Mouse (Mus musculus) erythroblast, adult 5-6 weeks (primary cell): ENCODE measurements around the gene Tacc2. TPM values are rescaled to one million over a fixed set of nuclear protein-coding genes. Genes with fewer than 3 reads are reported as not detected.
A peak's percentile ranks its signal among the peaks of the same experiment; 100 is the strongest.
"Not testable (repeated sequence)": the region's sequence is repeated elsewhere in the genome, so short reads cannot be mapped to it uniquely, and the experiment has no call there.

Experiments
- ATAC-seq: replicated peaks from 2 replicates; pipeline ENCODE4 v1.8.0; 2016; ENCODE audit warnings: moderate number of reproducible peaks, mild to moderate bottlenecking, moderate TSS enrichment, inconsistent platforms; ENCODE audit not compliant: poor library complexity, low FRiP score, severe bottlenecking
- total RNA-seq, 2 experiments: library from RNA; stranded (forward) in 1 of 2; stranded (reverse) in 1 of 2; fragments of 150-400 nt in 1 of 2; fragments of 200-764, 138-1000 nt in 1 of 2; gene quantifications; 2 replicates each; pipeline versions ENCODE4 v1.2.3 to v1.2.4; 2015 to 2017; ENCODE audit warnings: low replicate concordance in 2 of 2

Tacc2 gene
- total RNA-seq, 2 experiments from 2014 or later = 0.19 to 2.5 TPM

- ATAC-seq = no peak
Observed at GRCm38 (mm10) chr7:130568783-130569436, 8.3 kb upstream of the Tacc2 start.

- no peak for ATAC-seq
Observed at GRCm38 (mm10) chr7:130570472-130570871, 6.8 kb upstream of the Tacc2 start.

- ATAC-seq = no peak
Observed at GRCm38 (mm10) chr7:130572821-130573220, 4.4 kb upstream of the Tacc2 start, which contains the start of gene Nsmce4a. Gene Nsmce4a (minus strand): TSS chr7:130573118.

DNA sequence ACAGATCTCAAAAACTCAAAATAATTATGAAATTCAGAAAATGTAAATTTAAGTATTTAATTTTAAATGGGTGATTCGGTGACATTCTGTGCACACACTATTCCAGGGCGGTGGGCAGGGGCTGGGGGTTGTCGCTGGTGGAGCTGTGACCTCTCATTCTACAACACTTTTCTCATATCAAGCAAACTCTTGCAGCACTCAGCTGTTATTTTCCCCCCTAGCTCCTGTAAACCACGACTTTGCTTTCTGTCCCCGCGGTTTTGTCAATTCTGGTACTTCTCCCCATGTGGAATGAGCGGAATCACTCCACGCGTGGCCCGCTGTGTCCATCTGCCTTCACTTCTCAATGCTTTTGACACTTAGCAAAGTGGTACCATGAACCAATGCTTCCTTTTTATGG is 3.5 kb upstream of the Tacc2 start:
- ATAC-seq = no peak

GRCm38 (mm10) chr7:130574211-130574991 is 2.8 kb upstream of the Tacc2 start:
- no peak for ATAC-seq

GRCm38 (mm10) chr7:130576981-130577380 is 257 bp upstream of the Tacc2 start:
- no peak for ATAC-seq

- ATAC-seq = no peak
Observed at GRCm38 (mm10) chr7:130578066-130578465, 828 bp downstream of the Tacc2 start.

- ATAC-seq = no peak
Observed at GRCm38 (mm10) chr7:130578607-130579006, 1.4 kb downstream of the Tacc2 start.

- no peak for ATAC-seq
Observed at GRCm38 (mm10) chr7:130586521-130587072, 9.4 kb downstream of the Tacc2 start.

- ATAC-seq = no peak
Observed at GRCm38 (mm10) chr7:130590081-130590828, 13.0 kb downstream of the Tacc2 start.

DNA sequence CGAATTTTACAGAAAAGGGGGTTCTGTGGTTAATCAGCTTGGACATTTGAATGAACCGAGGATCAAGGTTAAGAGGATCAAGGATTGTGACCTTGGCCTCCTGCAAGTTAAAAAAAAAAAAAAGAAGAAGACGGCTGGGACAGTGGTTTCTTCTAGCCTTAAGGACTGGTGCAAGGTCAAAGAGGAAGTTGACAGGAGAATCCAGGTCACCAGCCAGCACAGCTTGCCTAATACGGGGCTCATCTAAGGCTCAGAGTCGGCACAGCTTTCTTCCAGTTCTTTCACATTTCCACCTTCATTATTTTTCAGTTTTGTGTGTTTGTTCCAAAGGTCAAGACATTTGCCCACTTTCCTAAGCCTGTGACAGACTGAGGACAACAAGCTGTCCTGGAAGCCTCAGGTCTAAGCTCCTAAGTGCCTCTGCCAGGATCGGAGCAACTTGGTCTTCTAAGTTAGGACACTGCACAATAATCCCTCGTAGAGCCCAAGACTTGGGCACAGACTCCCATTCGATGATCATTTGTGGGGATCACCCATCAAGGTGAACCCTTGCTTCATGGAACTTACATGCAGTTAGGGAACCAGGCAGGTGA is 13.7 kb downstream of the Tacc2 start:
- ATAC-seq = no peak

GRCm38 (mm10) chr7:130592975-130593374 is 15.7 kb downstream of the Tacc2 start:
- not testable (repeated sequence) for ATAC-seq

- peak; percentile 58 for ATAC-seq
Observed at GRCm38 (mm10) chr7:130593375-130594239, 16.4 kb downstream of the Tacc2 start.

GRCm38 (mm10) chr7:130596079-130596855 is 19.0 kb downstream of the Tacc2 start:
- ATAC-seq = not testable (repeated sequence)

DNA sequence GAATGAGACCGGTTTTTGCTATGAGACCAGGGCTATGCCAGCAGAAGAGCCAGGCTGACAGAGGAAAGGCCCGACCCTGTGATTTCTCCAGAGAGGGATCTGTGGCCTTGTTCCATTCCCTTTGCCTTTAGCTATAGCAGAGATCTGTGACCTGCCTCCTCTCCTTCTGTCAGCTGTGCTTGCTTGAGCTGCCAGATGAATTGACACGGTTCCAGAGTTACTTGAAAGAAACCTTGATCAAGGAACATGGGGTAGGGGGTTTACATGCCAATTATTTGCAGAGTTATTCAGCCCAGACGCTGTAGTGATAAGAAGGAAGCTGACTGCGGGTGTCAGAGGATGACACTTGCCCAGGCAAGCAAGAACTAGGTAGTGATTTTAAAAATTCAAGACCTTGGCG is 20.3 kb downstream of the Tacc2 start:
- no peak for ATAC-seq

DNA sequence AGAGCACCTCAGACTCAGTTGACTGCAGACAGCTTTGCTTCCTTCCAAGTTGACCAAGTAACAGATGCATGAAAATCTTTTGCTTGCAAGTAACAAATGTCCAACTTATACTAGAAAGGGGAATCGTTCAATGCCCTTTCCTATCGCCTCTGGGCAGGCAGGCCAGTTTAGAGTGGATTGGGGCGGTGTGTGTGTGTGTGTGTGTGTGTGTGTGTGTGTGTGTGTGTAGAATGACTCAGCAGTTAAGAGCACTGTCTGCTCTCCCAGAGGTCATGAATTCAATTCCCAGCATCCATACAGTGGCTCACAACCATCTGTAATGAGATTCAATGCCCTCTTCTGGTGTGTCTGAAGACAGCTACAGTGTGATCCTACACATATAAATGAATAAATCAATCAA is 22.8 kb downstream of the Tacc2 start:
- ATAC-seq = no peak

DNA sequence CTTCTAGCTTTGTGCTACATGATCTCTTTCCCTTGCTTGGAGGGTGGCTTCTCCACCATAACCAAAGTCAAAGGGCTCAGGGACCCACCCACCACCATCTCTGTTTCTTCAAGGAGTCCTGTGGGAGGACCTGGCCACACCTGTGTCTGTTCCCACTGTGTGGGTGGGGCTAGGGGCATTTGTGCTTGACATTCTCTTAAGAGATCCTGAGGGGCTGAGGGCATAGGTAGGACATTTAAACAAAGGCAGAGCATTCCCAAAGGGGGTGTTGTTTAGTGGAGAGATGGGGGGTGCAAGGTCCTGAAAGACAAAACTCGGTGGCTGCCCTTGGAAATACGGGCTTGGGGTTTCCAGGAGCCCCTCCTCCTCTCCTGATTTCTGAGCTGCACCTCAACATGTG is 23.3 kb downstream of the Tacc2 start:
- ATAC-seq = no peak

GRCm38 (mm10) chr7:130602804-130603203 is 25.6 kb downstream of the Tacc2 start:
- no peak for ATAC-seq
